Mouse (Mus musculus) CH12.LX (cell line): ENCODE measurements at regions not wholly inside any gene's neighbourhood (a gene's known extent, or its start where the extent isn't known, plus 50 kb on each side); places are given as distances from the start of the nearest gene placed in this dataset.
"Not testable (repeated sequence)": the region's sequence is repeated elsewhere in the genome, so short reads cannot be mapped to it uniquely, and the experiment has no call there.

ENCODE experiments used
- DNase-seq: peaks from one replicate; pipeline ENCODE4 v3.0.0-alpha.2; 2013; ENCODE audit errors: extremely low read depth
- H3K27ac ChIP-seq: 2 replicates; pipeline ENCODE4 v1.5.1; 2012; ENCODE audit warnings: low read depth, mild to moderate bottlenecking, control low read depth, moderate library complexity; ENCODE audit not compliant: insufficient read depth
- H3K27me3 ChIP-seq: replicated peaks from 2 replicates; pipeline ENCODE3; 2012; ENCODE audit warnings: inconsistent platforms
- H3K36me3 ChIP-seq, 2 experiments: replicated peaks in 1 of 2; 2 replicates each; pipeline versions ENCODE3 to v1.6.1; 2012; ENCODE audit warnings: inconsistent platforms in 1 of 2, low read length in 1 of 2, mild to moderate bottlenecking in 1 of 2, mixed read lengths in 1 of 2, moderate library complexity in 1 of 2; ENCODE audit not compliant: control insufficient read depth in 1 of 2, insufficient read depth in 1 of 2
- H3K4me1 ChIP-seq, 2 experiments: 2 replicates each; pipeline ENCODE4 v1.6.1; 2012; ENCODE audit warnings: inconsistent platforms in 1 of 2, moderate library complexity in 1 of 2; ENCODE audit not compliant: insufficient read depth in 2 of 2, control insufficient read depth in 1 of 2
- H3K4me2 ChIP-seq: 2 replicates; pipeline ENCODE4 v1.6.1; 2012; ENCODE audit warnings: low read depth, mild to moderate bottlenecking, control low read depth; ENCODE audit not compliant: poor library complexity, insufficient read depth, severe bottlenecking
- H3K4me3 ChIP-seq, 3 experiments: fragments of 150-350 bp in 1 of 3; sonication (generic) in 1 of 3; replicated peaks in 1 of 3; 2 replicates each; pipeline versions ENCODE3 to v1.5.1; 2011 to 2012; ENCODE audit warnings: low read depth in 2 of 3, low read length in 2 of 3, mild to moderate bottlenecking in 2 of 3, moderate library complexity in 2 of 3, control low read depth in 1 of 3, improper control_type of control experiment in 1 of 3, inconsistent platforms in 1 of 3, mixed read lengths in 1 of 3; ENCODE audit not compliant: poor library complexity in 1 of 3
- H3K79me2 ChIP-seq: replicated peaks from 2 replicates; pipeline ENCODE4 v1.6.1; 2012; ENCODE audit warnings: mild to moderate bottlenecking, moderate library complexity; ENCODE audit not compliant: control insufficient read depth, poor library complexity, insufficient read depth, severe bottlenecking; ENCODE audit errors: extremely low read depth
- H3K9ac ChIP-seq: 2 replicates; pipeline ENCODE4 v1.6.1; 2012; ENCODE audit warnings: low read depth, mild to moderate bottlenecking, control low read depth, moderate library complexity; ENCODE audit not compliant: insufficient read depth
- H3K9me3 ChIP-seq: replicated peaks from 2 replicates; pipeline ENCODE3; 2012; ENCODE audit warnings: low read length, inconsistent platforms, mixed read lengths
- CHD1 ChIP-seq: IDR thresholded peaks from 2 replicates; pipeline ENCODE4 v1.6.1; 2012; ENCODE audit warnings: low read depth, low read length, improper control_type of control experiment, inconsistent platforms
- CTCF ChIP-seq, 2 experiments: IDR thresholded peaks in 1 of 2; conservative IDR thresholded peaks in 1 of 2; 2 replicates each; pipeline ENCODE4 v1.5.1; 2011 to 2012; ENCODE audit warnings: low read depth in 2 of 2, low read length in 2 of 2, improper control_type of control experiment in 1 of 2, inconsistent platforms in 1 of 2, mild to moderate bottlenecking in 1 of 2, moderate library complexity in 1 of 2
- ELF1 ChIP-seq: IDR thresholded peaks from 2 replicates; pipeline ENCODE4 v1.6.1; 2014; ENCODE audit warnings: low read depth, mild to moderate bottlenecking, inconsistent platforms, low read length, improper control_type of control experiment
- EP300 ChIP-seq: IDR thresholded peaks from 2 replicates; pipeline ENCODE4 v1.6.1; 2011; ENCODE audit warnings: low read length, improper control_type of control experiment
- JUND ChIP-seq: conservative IDR thresholded peaks from 2 replicates; pipeline ENCODE4 v1.6.1; 2011; ENCODE audit warnings: low read depth, low read length, improper control_type of control experiment
- KAT2A ChIP-seq: IDR thresholded peaks from 2 replicates; pipeline ENCODE4 v1.6.1; 2012; ENCODE audit warnings: low read length, improper control_type of control experiment, inconsistent platforms; ENCODE audit not compliant: insufficient replicate concordance
- MAFK ChIP-seq: IDR thresholded peaks from 2 replicates; pipeline ENCODE4 v1.6.1; 2011; ENCODE audit warnings: low read length, improper control_type of control experiment; ENCODE audit not compliant: insufficient replicate concordance
- MEF2A ChIP-seq: IDR thresholded peaks from 2 replicates; pipeline ENCODE4 v1.6.1; 2014; ENCODE audit warnings: low read depth, mild to moderate bottlenecking, inconsistent platforms, low read length, improper control_type of control experiment, borderline replicate concordance
- NELFE ChIP-seq: IDR thresholded peaks from 2 replicates; pipeline ENCODE4 v1.6.1; 2011; ENCODE audit warnings: low read depth, low read length, improper control_type of control experiment
- NRF1 ChIP-seq: IDR thresholded peaks from 2 replicates; pipeline ENCODE4 v1.6.1; 2014; ENCODE audit warnings: low read depth, mild to moderate bottlenecking, inconsistent platforms, low read length, improper control_type of control experiment, moderate library complexity
- SIN3A ChIP-seq: IDR thresholded peaks from 2 replicates; pipeline ENCODE4 v1.6.1; 2012; ENCODE audit warnings: low read length, improper control_type of control experiment, inconsistent platforms
- TBP ChIP-seq: conservative IDR thresholded peaks from 2 replicates; pipeline ENCODE4 v1.6.1; 2011; ENCODE audit warnings: low read depth, low read length, improper control_type of control experiment
- TCF12 ChIP-seq: IDR thresholded peaks from 2 replicates; pipeline ENCODE4 v1.6.1; 2014; ENCODE audit warnings: low read depth, mild to moderate bottlenecking, inconsistent platforms, low read length, improper control_type of control experiment
- UBTF ChIP-seq: IDR thresholded peaks from 2 replicates; pipeline ENCODE4 v1.6.1; 2012; ENCODE audit warnings: low read depth, mild to moderate bottlenecking, inconsistent platforms, low read length, improper control_type of control experiment, moderate library complexity
- USF1 ChIP-seq: IDR thresholded peaks from 2 replicates; pipeline ENCODE4 v1.6.1; 2014; ENCODE audit warnings: low read depth, mild to moderate bottlenecking, inconsistent platforms, low read length, improper control_type of control experiment
- USF2 ChIP-seq: conservative IDR thresholded peaks from 2 replicates; pipeline ENCODE4 v1.6.1; 2011; ENCODE audit warnings: low read depth, low read length, improper control_type of control experiment
- ZKSCAN1 ChIP-seq: IDR thresholded peaks from 2 replicates; pipeline ENCODE4 v1.6.1; 2012; ENCODE audit warnings: low read depth, inconsistent platforms, low read length, improper control_type of control experiment, borderline replicate concordance
- ZMIZ1 ChIP-seq: IDR thresholded peaks from 2 replicates; pipeline ENCODE4 v1.6.1; 2012; ENCODE audit warnings: low read depth, mild to moderate bottlenecking, inconsistent platforms, low read length, improper control_type of control experiment
- ZNF384 ChIP-seq: IDR thresholded peaks from 2 replicates; pipeline ENCODE4 v1.6.1; 2012; ENCODE audit warnings: low read depth, low read length, improper control_type of control experiment, inconsistent platforms
- dilution Hi-C: fragments of 300-500 bp; cut with MboI; formaldehyde crosslinking; loops from 2 replicates; pipeline ENCODE4 v1.14.3; 2020; ENCODE audit warnings: low sequenced_read_pairs; ENCODE audit not compliant: extremely low pct_unique_long_range_greater_than_20kb, extremely low pct_ligation_motif_present
- in situ Hi-C: fragments of 300-500 bp; cut with MboI; formaldehyde crosslinking; loops from 3 replicates; pipeline ENCODE4 v1.14.3; 2019; ENCODE audit warnings: low sequenced_read_pairs, low pct_ligation_motif_present, low pct_unique_long_range_greater_than_20kb, mixed read lengths

GRCm38 (mm10) chr1:157622156-157622555 is 115.6 kb downstream of the Sec16b start:
- H3K27me3 ChIP-seq, H3K9ac ChIP-seq, H3K4me3 ChIP-seq, DNase-seq, H3K79me2 ChIP-seq, H3K4me1 ChIP-seq, H3K4me2 ChIP-seq, dilution Hi-C loops, H3K27ac ChIP-seq, H3K36me3 ChIP-seq, in situ Hi-C loops, H3K9me3 ChIP-seq: not testable (repeated sequence)

GRCm38 (mm10) chr1:157632586-157632985 is 126.1 kb downstream of the Sec16b start:
- Histone ChIP-seq H3K4me1 (peaks cover 0 to 10% of the 10 kb centered on the region in 2 experiments; a peak in 2 of 4 replicates), H3K27me3 (no peaks in the 10 kb centered on the region), H3K36me3 (no peaks in the 10 kb centered on the region), H3K9ac (no peak overlapping the region), H3K27ac (no peak overlapping the region), H3K9me3 (no peaks in the 10 kb centered on the region), H3K79me2 (no peaks in the 10 kb centered on the region), H3K4me2 (no peak overlapping the region), H3K4me3 (no peak overlapping the region)
- in situ Hi-C loops (no loop called here), dilution Hi-C loops (no loop called here)
- no peak for DNase-seq
- no peak for TF ChIP-seq ZMIZ1
- no peak for TF ChIP-seq EP300
- no peak for TF ChIP-seq UBTF
- TF ChIP-seq CTCF (conservative IDR thresholded peaks at IDR 0.05 in 1 of 2, IDR thresholded peaks at IDR 0.05 in 1 of 2; ENCODE audit: low read depth in 2 of 2, low read length in 2 of 2) = no peak
- TF ChIP-seq ZKSCAN1 = no peak
- no peak for TF ChIP-seq KAT2A
- TF ChIP-seq USF2 = no peak
- no peak for TF ChIP-seq MEF2A
- no peak for TF ChIP-seq TCF12
- no peak for TF ChIP-seq MAFK

- TF ChIP-seq ZNF384 (no peak), NELFE (no peak), SIN3A (no peak), TBP (no peak), USF1 (no peak), JUND (no peak), ELF1 (no peak), NRF1 (no peak), CHD1 (no peak), MAFK (no peak)
- Histone ChIP-seq H3K27ac (no peak overlapping the region), H3K4me3 (no peak overlapping the region), H3K9ac (no peak overlapping the region), H3K4me2 (0 out of 2 replicates have a peak overlapping the region, but pooled peaks have one; percentile 14), H3K9me3 (no peaks in the 10 kb centered on the region), H3K4me1 (peaks cover 0 to 10% of the 10 kb centered on the region in 2 experiments; a peak in 2 of 4 replicates), H3K27me3 (no peaks in the 10 kb centered on the region), H3K79me2 (no peaks in the 10 kb centered on the region), H3K36me3 (no peaks in the 10 kb centered on the region)
- DNase-seq = peak; percentile 52
- dilution Hi-C loops = no loop called here
- in situ Hi-C loops = no loop called here
Measured at GRCm38 (mm10) chr1:157633470-157633869, 126.9 kb downstream of the Sec16b start.
